Mouse (Mus musculus) stomach, embryonic 14.5 days (tissue): ENCODE results near the gene Krt18. TPM values are rescaled to one million over a fixed set of nuclear protein-coding genes. Genes with fewer than 3 reads are reported as not detected.
A peak's percentile ranks its signal among the peaks of the same experiment; 100 is the strongest.

ENCODE experiments used
- ATAC-seq: fragments of 200-750 bp; cut with Nextera tagmentation; 2 replicates; pipeline ENCODE4 v1.8.0; 2017; ENCODE audit warnings: low read depth, moderate TSS enrichment; ENCODE audit not compliant: insufficient number of reproducible peaks, insufficient read depth, low FRiP score
- H3K27ac ChIP-seq: fragments of 300-500 bp; sonication (generic); 2 replicates; pipeline ENCODE4 v1.5.1; 2014; ENCODE audit warnings: mild to moderate bottlenecking, low read length, moderate library complexity, mixed read lengths
- H3K27me3 ChIP-seq: fragments of 300-500 bp; sonication (generic); 2 replicates; pipeline ENCODE4 v1.6.1; 2014; ENCODE audit warnings: low read length, control low read depth, mixed read lengths; ENCODE audit not compliant: control insufficient read depth, insufficient read depth
- H3K36me3 ChIP-seq: fragments of 300-500 bp; sonication (generic); 2 replicates; pipeline ENCODE4 v1.6.1; 2014; ENCODE audit warnings: mild to moderate bottlenecking, control low read depth, low read length, moderate library complexity, mixed read lengths; ENCODE audit not compliant: control insufficient read depth, insufficient read depth
- H3K4me1 ChIP-seq: fragments of 300-500 bp; sonication (generic); 2 replicates; pipeline ENCODE4 v1.6.1; 2014; ENCODE audit warnings: low read length, control low read depth, mixed read lengths; ENCODE audit not compliant: control insufficient read depth, insufficient read depth
- H3K4me2 ChIP-seq: fragments of 300-500 bp; sonication (generic); replicated peaks from 2 replicates; pipeline ENCODE4 v1.6.1; 2014; ENCODE audit warnings: low read depth, low read length, control low read depth
- H3K4me3 ChIP-seq: fragments of 300-500 bp; sonication (generic); 2 replicates; pipeline ENCODE4 v1.5.1; 2014; ENCODE audit warnings: low read depth, low read length, control low read depth
- H3K9ac ChIP-seq: fragments of 300-500 bp; sonication (generic); replicated peaks from 2 replicates; pipeline ENCODE4 v1.6.1; 2014; ENCODE audit warnings: low read depth, mild to moderate bottlenecking, control low read depth, low read length, moderate library complexity, mixed read lengths
- H3K9me3 ChIP-seq: fragments of 300-500 bp; sonication (generic); 2 replicates; pipeline ENCODE4 v1.6.1; 2016; ENCODE audit warnings: low read depth, low read length, control low read depth; ENCODE audit not compliant: control insufficient read depth
- WGBS: fragments of 180-500 bp; shearing (Covaris S2); extraction: QIAGEN DNeasy Blood & Tissue Kit; methylation state at CpG from one replicate; pipeline ENCODE4 v1.1.7; 2014; 5-methylcytosine and 5-hydroxymethylcytosine counted together
- polyA plus RNA-seq: library from polyadenylated mRNA; unstranded; fragments of >200 nt; fragmentation: Nextera tagmentation; extraction: Ambion mirVana; gene quantifications from 2 replicates; pipeline ENCODE4 v1.2.1, GENCODE M21; 2014

Gene Krt18
- polyA plus RNA-seq, 1 experiment from 2014 or later = 407 TPM

- H3K4me1 ChIP-seq = peaks cover 23% of the 10 kb centered on the region
- no peak overlapping the region for H3K4me3 ChIP-seq
- no peaks in the 10 kb centered on the region for H3K27me3 ChIP-seq
- no peak overlapping the region for H3K9ac ChIP-seq
- ATAC-seq = no peak
- WGBS = 56% methylated on average over 4 of the region's 4 CpGs
- H3K4me2 ChIP-seq = no peak overlapping the region
- no peaks in the 10 kb centered on the region for H3K36me3 ChIP-seq
- peak overlapping the region; percentile 88 for H3K27ac ChIP-seq
- no peaks in the 10 kb centered on the region for H3K9me3 ChIP-seq
These were observed 22.7 kb upstream of the Krt18 start for GRCm38 (mm10) chr15:102005290-102005689.

- WGBS = 33% methylated on average over 11 of the region's 11 CpGs
- Histone ChIP-seq H3K36me3 (no peaks in the 10 kb centered on the region), H3K27ac (peak overlapping the region; percentile 88), H3K4me1 (peaks cover 23% of the 10 kb centered on the region), H3K9ac (no peak overlapping the region; the same call in 1 of the 2 replicates), H3K9me3 (no peaks in the 10 kb centered on the region), H3K27me3 (no peaks in the 10 kb centered on the region), H3K4me3 (no peak overlapping the region), H3K4me2 (peak overlapping the region; percentile 18; the same call in 1 of the 2 replicates)
- peak; percentile 46 for ATAC-seq
These were observed 21.7 kb upstream of the Krt18 start for GRCm38 (mm10) chr15:102006317-102006716.

- H3K4me3 ChIP-seq = no peak overlapping the region
- no peaks in the 10 kb centered on the region for H3K27me3 ChIP-seq
- WGBS = 48% methylated on average over 12 of the region's 12 CpGs
- no peak overlapping the region for H3K9ac ChIP-seq
- H3K9me3 ChIP-seq = no peaks in the 10 kb centered on the region
- H3K4me2 ChIP-seq = peak overlapping the region; percentile 18; the same call in 1 of the 2 replicates
- peaks cover 23% of the 10 kb centered on the region for H3K4me1 ChIP-seq
- no peaks in the 10 kb centered on the region for H3K36me3 ChIP-seq
- ATAC-seq = no peak
- peak overlapping the region; percentile 88 for H3K27ac ChIP-seq
These were observed 20.6 kb upstream of the Krt18 start for GRCm38 (mm10) chr15:102007097-102008069.

GRCm38 (mm10) chr15:102010569-102011245 lies 17.3 kb upstream of the Krt18 start:
- Histone ChIP-seq H3K36me3 (no peaks in the 10 kb centered on the region), H3K9me3 (no peaks in the 10 kb centered on the region), H3K9ac (no peak overlapping the region), H3K27ac (peak overlapping the region; percentile 28; the same call in 1 of the 2 replicates), H3K4me2 (no peak overlapping the region), H3K4me3 (no peak overlapping the region), H3K4me1 (peaks cover 29% of the 10 kb centered on the region), H3K27me3 (no peaks in the 10 kb centered on the region)
- 44% methylated on average over 3 of the region's 3 CpGs for WGBS
- ATAC-seq = no peak

- Histone ChIP-seq H3K4me2 (no peak overlapping the region), H3K4me1 (peaks cover 24% of the 10 kb centered on the region), H3K27me3 (no peaks in the 10 kb centered on the region), H3K9me3 (no peaks in the 10 kb centered on the region), H3K36me3 (no peaks in the 10 kb centered on the region), H3K27ac (peak overlapping the region; percentile 33; the same call in 1 of the 2 replicates), H3K9ac (no peak overlapping the region), H3K4me3 (no peak overlapping the region)
- ATAC-seq = no peak
- WGBS = 56% methylated on average over 4 of the region's 4 CpGs
These were observed 15.7 kb upstream of the Krt18 start for GRCm38 (mm10) chr15:102012260-102012765.

- 35% methylated on average over 3 of the region's 3 CpGs for WGBS
- no peak overlapping the region for H3K4me2 ChIP-seq
- ATAC-seq = no peak
- no peaks in the 10 kb centered on the region for H3K27me3 ChIP-seq
- H3K36me3 ChIP-seq = no peaks in the 10 kb centered on the region
- H3K9ac ChIP-seq = no peak overlapping the region
- H3K27ac ChIP-seq = peak overlapping the region; percentile 58; the same call in 1 of the 2 replicates
- H3K4me1 ChIP-seq = peaks cover 14% of the 10 kb centered on the region
- no peak overlapping the region for H3K4me3 ChIP-seq
- no peaks in the 10 kb centered on the region for H3K9me3 ChIP-seq
These were observed 14.3 kb upstream of the Krt18 start for GRCm38 (mm10) chr15:102013651-102014050.

- no peak overlapping the region for H3K27ac ChIP-seq
- no peaks in the 10 kb centered on the region for H3K9me3 ChIP-seq
- H3K27me3 ChIP-seq = no peaks in the 10 kb centered on the region
- ATAC-seq = no peak
- H3K4me3 ChIP-seq = no peak overlapping the region
- no peak overlapping the region for H3K4me2 ChIP-seq
- peaks cover 14% of the 10 kb centered on the region for H3K4me1 ChIP-seq
- H3K9ac ChIP-seq = no peak overlapping the region
- H3K36me3 ChIP-seq = no peaks in the 10 kb centered on the region
- 37% methylated on average over 2 of the region's 4 CpGs for WGBS
These were observed 13.1 kb upstream of the Krt18 start for GRCm38 (mm10) chr15:102014848-102015247.

- ATAC-seq = peak; percentile 73
- Histone ChIP-seq H3K36me3 (no peaks in the 10 kb centered on the region), H3K27ac (peak overlapping the region; percentile 93), H3K9me3 (no peaks in the 10 kb centered on the region), H3K27me3 (no peaks in the 10 kb centered on the region), H3K4me3 (no peak overlapping the region), H3K4me2 (peak overlapping the region; percentile 20; the same call in 1 of the 2 replicates), H3K9ac (no peak overlapping the region; the same call in 1 of the 2 replicates), H3K4me1 (peaks cover 14% of the 10 kb centered on the region)
- 14% methylated on average over 3 of the region's 3 CpGs for WGBS
These were observed 11.9 kb upstream of the Krt18 start for GRCm38 (mm10) chr15:102016096-102016495.
